Mouse (Mus musculus) cerebellum, postnatal 4 days (tissue): ENCODE data around the gene Lrrc8b.
A peak's percentile ranks its signal among the peaks of the same experiment; 100 is the strongest.

Experiments used
- DNase-seq, 2 experiments: peaks; one replicate each; pipeline ENCODE4 v3.0.0; 2022; ENCODE audit warnings: low spot score in 2 of 2, mixed read lengths in 1 of 2

Gene Lrrc8b

DNA sequence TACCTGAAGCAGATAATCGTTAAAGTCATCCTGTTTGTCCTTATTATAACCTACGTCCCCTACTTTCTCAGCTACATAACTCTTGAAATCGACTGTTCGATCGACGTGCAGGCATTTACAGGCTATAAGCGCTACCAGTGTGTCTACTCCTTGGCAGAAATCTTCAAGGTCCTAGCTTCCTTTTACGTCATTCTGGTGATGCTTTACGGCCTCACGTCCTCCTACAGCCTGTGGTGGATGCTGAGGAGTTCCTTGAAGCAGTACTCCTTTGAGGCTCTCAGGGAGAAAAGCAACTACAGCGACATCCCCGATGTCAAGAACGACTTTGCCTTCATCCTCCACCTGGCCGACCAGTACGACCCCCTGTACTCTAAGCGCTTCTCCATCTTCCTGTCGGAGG lies 65.0 kb downstream of the Lrrc8b start:
- DNase-seq, result no peak

DNA sequence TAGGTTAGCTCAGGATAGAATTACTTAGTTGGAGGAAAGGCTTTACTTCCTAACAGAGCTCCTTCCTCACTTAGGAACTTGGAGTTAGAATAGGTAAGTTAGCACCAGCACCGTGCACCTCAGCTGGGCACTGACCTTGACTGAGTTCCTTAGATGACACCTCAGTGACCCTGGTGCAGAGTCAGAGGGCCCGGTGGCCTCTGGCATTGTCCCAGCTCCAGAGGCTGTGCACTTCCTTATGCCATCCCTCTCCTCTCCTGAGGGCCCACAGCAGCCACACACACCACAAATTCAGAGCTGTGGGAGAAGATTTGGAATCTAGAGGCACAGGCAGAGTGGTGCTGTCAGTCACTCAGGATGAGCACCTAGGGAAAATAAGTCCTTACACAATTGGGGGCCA lies 68.1 kb downstream of the Lrrc8b start:
- DNase-seq, result no peak

DNA sequence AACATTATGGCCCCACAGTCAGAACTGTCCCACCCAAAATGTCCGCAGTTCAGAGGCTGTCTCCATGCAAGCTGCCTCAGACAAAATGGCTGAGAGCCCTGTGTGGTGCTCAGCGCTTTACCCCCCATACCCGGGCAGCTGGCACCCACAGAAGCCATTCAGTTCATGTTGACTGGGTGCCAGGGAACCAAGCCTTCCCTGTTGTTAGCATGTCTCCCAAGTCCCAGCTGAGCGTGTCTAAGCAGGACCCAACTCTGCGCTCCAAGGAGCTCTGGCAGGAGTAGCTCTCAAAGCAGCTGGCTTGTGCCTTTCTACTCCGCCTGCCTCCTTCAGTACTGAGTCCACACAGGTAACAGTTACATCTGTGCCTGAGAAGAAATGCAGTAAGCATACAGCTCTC lies 68.7 kb downstream of the Lrrc8b start:
- peak in 1 of 2 experiments; percentile 49 for DNase-seq

DNA sequence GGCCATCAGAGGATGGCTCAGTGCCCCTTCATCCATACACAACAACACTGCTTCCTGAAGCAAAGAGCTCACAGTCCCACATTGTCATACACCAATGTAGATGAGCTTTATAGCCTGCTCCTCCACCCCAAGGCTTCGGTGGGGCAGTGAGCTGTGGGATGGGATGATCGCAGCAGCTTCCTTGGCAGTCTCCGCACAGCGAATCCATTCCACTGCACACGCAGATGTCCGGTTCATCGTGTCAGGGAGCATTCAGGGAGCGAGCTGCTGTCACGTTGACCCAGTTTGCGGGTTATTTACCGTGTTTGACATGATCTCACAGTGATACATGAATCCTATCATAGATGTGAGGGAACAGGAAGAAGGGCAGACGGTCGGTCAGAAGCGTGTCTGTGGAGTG lies 69.3 kb downstream of the Lrrc8b start:
- DNase-seq, result no peak

DNA sequence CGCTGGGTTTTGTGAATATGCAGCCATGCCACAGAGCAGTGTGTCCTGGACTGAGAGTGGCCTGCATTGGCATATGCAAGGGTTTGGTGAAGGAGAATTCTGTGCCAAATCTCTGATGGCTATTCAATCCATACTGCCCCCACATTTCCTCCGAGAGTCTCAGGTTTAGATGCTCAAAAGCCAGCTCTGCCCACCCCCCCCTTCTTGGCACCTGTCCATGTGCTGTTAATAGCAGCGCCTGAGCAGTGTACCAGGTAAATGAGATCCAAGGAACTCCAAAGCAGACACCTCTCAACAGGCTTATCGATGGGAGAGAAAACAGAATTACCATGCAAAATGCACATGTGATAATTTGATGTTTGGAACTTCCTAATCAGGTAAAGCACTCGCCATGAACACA lies 74.6 kb downstream of the Lrrc8b start:
- DNase-seq, result no peak

DNA sequence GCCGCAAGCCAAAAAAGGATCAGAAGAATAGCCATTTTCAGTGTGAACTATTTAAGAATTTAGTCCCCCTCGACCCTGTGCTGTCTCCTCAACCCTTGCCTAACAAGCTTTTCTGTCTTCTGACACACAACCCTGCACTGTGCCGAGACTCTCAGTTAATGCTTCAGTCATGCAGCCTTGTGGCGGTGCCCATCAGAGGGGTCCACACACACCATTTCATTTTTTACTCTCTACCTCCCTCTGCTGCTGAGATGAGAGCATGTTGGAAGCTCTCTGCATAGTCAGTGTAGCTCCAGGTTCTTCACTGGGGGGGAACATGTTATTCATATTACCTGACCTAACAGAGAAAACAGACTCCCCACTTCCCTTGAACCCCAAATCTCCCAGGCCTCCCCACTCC lies 75.8 kb downstream of the Lrrc8b start:
- peak in 1 of 2 experiments; percentile 29 for DNase-seq

DNA sequence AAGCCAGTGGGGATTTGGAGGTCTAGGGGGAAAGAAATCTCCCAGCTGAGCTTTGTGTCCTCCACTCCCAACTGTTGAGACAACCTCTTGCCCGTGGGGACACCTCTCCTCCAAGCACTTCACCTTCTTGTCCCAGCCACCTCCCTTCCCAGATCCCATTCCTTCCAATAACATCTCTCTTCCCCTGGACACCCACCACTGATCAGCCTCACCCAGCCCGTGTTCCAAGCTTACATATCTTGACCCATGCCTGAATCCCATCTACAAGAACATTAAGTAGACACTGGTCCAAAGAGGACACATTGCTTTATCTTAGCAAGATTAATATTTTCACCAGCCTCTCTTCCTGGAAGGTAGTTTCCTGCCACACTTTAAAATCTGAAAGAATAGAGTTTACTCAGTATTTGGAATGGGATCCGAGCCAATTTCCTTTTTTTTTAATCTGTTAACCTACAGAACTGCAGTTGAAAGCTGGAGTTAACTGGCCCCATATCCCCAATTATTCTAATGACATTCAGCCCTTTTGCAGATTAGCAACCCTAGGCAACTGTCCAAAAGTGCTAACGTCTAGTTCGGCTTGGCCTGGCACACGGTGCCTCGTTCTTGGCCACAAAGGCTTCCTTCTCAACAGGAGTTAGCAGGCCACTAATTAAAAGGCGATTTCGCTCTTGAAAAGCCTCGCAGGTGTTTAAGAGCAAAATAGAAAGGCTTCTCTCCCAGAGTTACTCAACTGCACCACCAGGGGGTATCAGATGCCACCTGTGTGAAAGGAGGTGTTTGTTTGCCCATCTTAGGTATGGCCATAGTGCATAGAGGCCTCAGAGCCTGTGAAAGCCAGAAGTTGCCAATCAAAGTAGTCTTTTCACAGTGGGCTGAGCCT lies 77.0 kb downstream of the Lrrc8b start:
- DNase-seq, result peak in 1 of 2 experiments; percentile 24

DNA sequence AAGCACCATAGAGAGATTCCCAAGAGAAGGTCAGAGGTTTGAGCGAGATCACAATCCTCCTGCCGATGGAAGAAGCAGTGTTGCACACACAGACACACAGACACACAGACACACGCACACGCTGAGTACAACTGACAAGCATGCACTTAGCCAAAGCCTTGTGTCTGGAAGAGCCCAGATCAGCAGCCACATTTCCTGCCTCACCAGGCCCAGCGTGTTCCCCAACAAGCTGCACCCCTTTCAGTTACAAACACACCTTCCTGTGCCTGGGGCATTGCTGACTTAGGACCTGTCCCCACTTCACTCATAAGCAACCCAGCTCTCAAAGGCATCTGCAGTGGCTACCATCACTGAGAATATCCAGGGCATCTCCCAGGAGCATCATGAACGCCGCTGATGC lies 77.8 kb downstream of the Lrrc8b start:
- DNase-seq, result no peak

DNA sequence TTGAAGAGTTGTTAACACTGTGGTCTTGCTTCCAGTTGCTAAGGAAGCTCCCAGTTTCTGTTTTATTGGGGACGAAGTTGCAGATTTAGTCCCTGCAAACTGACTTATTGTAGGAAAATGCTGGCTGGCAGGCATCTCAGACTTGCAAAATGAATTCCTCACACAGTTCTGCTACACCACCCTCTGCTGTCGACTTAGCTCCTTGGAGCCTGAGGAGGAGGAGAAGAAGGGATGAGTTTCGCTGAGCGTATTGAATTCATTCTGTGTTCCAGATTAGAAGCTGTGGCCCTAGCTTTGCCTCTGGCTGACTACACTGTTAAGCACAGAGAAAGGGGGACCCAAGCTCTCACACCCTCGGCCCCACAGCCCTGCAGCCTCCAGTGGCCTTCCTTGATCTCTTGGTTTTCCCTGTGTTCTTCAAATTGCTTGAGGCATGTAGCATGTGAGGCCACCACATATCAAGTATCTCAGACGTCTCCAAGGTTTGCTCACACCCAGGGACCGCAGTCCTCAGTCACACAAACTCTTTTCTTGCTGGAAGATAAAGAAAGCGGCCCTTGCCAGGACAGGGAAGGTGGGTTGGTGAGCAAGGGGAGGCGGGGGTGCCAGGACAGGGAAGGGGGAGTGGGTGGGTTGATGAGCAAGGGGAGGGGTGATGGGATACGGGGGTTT lies 78.8 kb downstream of the Lrrc8b start:
- DNase-seq, result no peak

DNA sequence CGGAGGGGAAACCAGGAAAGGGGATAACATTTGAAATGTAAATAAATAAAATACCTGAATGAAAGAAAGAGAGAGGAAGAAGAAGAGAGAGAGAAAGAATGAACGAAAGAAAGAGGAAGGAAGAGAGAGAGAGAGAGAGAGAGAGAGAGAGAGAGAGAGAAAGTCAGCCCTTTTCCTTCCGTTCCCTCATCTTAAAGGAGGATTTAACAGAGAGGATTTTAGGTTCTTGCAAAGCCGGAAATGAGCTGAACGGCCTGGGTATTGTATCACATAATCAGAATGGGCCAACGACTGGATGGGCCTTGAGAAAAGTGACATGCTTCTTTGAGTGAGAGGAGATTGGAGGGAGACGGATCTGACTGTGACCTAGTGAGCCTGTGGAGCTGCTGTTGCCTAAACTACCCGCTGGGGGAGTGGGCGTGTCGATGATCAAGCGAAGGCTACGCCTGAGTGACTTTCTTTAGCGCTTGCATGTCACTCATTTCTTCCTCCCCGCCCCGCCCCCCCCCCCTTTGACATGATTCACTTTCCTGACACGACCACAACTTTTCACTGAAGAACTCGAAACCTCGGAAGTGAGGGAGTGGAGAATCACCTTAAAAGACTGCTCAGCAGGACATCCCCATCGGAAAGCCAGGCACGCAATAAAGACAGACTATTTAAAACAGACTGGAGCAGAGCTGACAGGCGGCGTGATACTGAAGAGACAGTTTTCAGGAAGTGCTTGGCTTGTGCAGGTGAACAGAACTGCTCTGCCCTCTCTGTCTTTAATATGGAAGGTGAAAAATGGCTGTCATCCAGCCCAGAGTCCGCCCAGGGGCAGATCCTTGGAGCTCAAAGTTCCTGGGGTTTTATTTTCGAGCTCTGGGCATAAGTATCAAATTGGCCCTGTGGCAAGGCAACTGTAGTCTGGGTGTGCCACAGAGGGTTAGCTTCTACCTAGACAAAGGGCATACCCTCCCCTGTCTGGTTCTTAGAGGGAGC lies 79.6 kb downstream of the Lrrc8b start:
- peak in 1 of 2 experiments; percentile 61 for DNase-seq

DNA sequence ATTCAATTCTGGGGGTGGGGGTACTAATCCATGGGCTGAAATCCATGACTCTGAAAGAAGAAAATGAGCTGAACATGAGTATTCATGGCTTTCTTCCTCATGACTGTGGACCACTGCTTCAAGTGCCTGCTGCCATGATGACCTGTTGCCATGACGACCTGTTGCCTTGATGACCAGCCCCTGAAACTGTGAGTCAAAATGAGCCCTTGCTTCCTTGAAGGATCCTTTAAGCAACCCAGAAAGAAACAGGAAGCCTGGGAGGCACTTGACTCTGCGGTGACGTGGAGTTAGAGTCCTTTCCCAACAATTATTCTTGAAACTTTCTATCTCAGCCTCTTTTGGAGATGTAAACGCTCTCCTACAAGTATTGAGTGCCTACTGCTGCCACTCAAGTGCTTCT lies 80.6 kb downstream of the Lrrc8b start:
- no peak for DNase-seq

DNA sequence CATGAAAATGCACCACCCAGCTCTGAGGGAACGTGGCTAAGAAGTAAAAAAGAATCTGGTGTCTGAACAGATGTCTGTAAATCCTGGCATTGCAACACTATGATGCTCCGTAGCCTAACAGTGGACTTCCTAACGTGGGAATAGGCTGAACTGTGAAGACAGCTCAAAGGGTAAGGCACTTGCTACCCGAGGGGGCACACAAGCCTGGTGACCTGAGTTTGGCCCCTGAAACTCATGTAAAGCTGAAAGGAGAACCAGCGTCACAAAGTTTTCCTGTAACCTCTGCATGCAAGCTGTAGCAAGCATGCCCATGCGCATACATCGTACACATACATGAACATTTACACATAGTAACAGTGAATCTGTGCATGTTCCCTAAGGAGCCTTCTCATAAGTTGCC lies 81.0 kb downstream of the Lrrc8b start:
- no peak for DNase-seq

DNA sequence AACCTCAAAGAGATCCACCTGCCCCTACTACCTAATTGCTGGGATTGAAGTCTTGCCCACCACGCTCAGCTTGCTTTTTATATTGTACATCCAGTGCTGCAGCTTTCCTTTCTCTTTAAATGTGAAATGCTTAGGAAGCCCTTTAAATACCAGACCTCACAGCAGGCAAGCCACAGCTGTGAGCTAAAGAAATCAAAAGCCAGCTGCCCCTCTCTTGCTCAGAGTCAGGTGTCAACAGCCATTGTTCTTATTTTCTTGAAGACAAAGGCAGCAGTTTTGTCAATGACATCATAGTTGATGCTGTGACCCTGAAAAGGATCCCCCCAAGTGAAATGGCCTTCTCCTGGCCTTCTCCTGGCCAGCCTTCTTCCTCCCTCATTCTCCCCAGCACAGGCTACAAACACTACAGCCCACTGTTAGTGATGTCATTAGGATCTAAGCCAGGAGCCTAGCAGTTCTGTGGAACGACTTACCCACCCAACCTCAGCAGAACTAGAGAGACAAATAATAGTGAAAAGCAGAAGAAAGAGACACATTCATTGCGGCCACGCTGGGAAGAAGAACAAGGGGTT lies 82.9 kb downstream of the Lrrc8b start:
- DNase-seq, result no peak

DNA sequence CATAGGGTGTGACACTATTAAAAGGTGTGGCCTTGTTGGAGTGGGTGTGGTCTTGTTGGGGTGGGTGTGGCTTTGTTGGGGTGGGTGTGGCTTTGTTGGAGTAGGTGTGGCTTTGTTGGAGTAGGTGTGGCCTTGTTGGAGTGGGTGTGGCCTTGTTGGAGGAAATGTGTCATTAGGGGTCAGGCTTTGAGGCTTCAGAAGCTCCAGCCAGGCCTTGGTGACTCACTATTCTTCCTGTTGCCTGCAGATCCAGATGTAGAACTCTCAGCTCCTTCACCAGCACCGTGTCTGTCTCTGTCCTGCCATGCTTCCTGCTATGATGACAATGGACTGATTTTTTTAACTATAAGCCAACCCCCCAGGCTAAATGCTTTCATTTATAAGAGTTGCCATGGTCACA lies 83.8 kb downstream of the Lrrc8b start:
- no peak for DNase-seq

DNA sequence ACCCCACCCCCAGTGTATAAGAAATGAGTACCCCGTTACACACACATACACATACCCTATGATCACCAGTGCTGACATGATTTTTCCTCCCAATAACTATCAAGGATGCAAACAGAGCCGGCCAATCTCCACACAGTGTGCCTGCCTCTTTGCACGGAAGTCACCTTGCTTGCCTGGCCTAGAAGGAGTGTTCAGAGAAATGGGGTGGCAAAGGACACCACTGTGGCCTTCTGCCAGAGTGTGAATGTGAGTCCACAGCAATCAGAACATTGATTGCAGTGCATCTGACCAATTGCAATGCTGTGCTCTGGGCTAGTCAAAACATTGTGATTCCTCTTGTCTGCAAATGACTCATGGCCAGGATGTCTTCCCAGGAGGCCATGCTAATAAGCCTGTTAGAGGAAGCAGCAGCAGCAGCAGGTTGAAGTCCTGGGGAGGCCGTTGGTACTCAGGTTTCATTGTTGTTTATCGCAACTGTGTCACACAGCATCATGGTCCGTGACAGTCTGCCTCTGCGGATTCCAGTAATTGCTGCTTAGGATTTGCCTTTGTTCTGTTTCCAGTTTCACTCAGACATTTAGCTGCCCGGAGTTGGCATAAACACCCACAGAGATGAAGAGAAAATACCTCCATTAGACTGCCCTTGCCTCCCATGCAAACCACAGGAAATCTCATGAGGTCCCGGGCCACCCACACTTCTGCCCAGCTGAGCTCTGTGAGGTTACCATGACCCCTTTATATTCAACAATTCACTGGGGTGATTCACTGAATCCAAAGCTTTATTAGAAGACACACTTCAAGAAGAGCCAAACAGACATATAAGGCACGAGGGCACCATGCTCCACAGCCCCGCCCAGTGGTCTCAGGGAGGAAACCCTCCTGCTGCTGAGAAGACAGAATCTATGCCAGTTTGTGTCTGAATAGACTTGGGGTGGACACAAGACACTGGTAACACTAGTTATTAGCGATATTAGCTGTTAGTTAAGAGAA lies 84.9 kb downstream of the Lrrc8b start:
- no peak for DNase-seq

DNA sequence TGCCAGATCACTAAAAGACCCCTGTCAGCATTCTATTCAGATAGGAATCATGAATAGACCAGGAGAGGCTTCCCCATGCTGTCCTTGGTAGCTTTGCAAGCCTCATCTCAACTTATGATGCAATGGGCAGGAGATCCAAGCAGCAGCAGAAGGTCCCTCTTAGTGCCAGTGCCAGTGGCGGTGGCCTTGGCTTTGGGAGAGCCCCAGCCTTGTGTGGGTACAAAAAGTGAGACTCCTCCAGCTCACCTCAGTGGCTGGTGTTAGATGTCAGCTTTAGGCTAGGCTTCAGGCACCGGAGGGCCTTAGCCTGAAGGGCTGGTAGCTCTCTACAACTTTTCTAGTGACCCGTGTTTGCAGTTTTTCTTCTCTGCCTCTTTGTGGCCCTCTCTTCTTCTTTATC lies 85.6 kb downstream of the Lrrc8b start:
- DNase-seq, result no peak

DNA sequence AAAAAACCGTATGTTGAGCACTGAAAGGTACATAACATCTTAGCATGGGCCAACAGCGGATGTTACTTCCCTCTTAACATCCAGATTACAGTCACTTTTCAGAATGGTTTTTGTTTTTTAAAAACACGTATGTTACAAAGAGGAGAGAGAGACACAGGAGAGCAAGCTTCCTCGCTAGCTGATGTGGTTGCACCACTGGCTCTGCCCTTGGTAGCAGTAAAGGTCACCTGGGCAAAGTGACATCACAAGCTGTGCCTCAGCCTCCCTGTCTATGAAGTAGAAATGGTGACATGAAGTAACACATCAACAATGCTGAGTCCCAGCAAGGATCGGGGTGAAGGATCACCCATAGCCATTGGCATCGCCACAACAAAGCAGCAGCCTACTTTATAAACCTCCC lies 93.2 kb downstream of the Lrrc8b start:
- DNase-seq, result no peak

DNA sequence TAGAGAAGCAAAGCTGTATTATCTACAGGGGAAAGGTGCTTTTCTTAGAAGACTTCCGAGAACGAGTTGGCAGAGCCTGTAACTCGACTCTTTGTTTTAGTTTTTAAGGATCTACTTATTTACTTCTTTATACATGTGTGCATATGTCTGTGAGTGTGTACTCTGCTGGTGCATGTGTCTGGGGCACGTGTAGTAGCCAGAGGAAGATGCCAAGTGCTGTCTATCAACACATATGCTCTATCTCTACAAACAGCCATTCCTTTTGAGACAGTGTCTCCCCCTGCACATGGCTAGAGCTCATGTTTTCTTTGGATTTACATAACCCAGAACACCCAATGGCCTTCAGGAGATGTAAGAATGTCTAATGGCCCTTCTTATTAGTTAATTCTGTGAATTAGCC lies 96.7 kb downstream of the Lrrc8b start:
- DNase-seq, result no peak

DNA sequence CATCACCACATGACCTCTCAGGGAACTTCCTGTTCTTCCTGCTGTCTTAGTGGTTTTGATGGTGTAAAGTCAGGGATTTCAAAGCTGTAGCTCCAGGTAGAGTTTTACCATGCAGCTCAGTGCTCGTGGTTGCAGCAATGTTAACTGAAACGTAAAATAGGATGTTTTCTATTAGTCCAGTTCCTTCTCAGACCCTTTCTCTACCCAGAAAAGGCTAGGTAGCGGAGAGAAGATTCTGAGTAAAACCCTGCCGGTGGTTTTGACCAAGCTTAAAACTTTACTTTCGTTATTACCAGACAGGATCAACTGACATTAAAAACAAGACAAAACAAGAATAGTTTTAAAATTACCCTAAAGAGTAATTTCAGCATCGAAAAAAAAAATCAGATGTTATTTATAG lies 100.0 kb downstream of the Lrrc8b start:
- DNase-seq, result no peak

DNA sequence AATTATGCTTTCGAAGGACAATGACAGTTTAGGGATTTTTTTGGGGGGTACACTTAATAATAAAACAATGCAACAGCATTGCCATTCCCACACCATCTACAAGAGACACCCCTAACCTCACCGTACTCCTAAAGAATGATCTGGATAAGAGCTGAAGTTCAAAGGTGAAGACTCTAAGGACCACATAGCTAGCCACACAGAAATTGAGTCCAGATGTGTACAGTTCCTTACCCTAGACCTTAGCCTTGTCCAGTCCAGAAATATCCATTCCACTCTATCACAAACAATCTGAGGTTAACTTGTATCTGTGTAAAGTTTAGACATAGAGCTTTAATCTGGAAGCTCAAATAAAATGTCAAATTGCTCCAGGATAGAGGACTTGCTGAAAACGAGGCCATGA lies 100.7 kb downstream of the Lrrc8b start:
- no peak for DNase-seq
